Mouse (Mus musculus): ENCODE results near the gene Atxn7l3.

DNA sequence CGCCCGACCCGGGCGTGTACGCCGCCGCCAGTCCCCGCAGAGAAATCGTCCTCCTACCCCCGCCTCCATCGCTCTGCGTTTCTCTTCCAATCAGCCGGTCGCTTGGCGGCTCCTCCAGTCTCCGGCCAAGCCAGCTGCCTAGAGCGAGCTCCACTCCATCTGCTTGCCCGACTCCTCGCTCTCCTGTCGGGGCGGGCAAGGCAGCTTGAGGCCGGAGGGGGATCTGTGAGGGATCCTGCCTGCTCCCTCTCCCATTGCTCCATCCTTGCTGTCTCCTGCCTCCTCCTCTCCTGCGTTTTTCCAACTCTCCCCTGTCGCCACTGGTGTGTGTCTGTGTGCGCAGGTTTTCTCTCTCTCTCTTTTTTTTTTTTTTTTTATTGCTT is 23.0 kb upstream of the Atxn7l3 start, which contains the start of gene Ubtf:
- TF ChIP-seq GATA1 (IDR thresholded peaks at IDR 0.05; ENCODE audit: borderline replicate concordance, low read length) (no peak), FLI1 (IDR thresholded peaks at IDR 0.05; ENCODE audit: low read length) (no peak)

Measured in megakaryocyte, embryonic 14.5 days (primary cell).